Mouse (Mus musculus) MEL-GATA-1-ER (cell line): ENCODE data around the gene Zfp84.
"Not testable (repeated sequence)": the region's sequence is repeated elsewhere in the genome, so short reads cannot be mapped to it uniquely, and the experiment has no call there.

Experiments used
- DNase-seq: peaks from one replicate; pipeline ENCODE4 v3.0.0-alpha.2; 2012; ENCODE audit warnings: low read depth; ENCODE audit errors: extremely low read depth

Zfp84 gene

DNA sequence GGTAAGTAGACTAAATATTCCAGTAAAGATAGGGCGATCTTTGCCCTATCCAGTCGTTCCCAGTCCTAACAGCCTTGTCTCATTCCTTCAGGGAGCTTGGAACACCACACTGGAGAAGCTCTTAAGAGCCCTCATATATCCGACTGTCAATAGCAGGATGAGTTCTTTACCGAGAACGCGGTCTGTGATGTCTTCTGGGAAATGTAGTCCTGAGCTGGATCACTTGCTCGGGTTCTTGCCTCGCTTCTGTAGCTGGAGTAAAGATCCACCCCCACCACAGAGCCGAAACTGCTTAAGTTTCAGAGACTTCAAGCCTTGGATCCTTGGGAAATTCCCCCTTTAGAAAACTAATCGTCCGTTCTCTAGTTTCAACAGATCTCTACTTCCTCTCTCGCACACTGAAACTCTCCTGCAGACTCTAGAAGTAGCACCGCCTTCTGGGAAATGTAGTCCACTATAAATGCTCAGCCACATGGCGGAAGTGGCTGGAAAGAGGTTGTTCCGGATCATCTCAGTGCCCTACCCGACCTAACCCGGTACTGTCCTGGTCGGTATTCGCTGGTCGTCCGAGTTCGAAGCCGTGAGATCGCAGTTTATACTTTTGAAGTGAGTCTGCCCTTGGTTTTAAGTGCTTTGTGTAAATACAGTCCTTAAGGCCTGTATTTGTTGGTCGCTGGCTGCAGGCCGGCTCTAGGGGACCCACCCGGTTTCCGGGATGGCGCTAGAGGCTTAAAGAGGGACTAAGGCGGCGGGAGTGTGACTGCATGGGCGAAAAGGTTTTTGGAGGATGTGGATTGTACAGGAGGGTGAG, at the start of gene Zfp84:
Gene Zfp84, plus strand, starts transcription at position 463 of the 811 bp plus-strand sequence.
- DNase-seq = peak; percentile 94

DNA sequence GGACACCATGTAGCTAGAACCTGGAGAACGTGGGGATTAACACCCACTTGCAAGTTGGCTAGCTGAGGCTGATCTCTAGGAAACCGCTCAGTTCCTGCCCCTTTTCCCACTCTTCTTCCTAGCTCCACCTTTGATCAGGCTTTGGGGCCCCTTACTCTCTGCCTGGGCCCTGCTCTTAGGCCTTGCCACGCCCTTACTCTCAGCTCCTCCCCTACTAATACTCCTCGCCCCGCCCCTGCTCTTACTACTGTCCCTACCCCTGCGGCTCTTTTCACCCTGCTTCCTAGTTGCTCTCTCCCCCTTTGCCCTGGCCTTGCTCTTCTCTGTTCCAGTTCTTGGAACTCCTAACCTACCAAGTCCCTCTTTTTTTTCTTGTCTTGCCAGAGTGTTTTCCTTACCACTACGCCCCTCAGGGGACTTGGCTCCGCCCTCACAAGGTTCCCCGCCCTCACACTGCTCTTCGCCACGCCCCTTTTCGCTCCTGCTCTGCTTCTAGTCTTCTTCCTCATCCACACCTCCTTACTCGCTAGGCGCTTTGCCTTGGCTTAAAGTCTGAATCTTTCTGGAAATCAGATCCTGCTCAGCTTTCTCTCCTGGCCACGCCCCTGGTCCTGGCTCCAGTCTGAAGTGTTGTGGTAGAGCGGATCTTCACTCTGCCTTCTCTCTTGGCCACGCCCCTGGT, 42.8 kb upstream of the Zfp84 start:
- not testable (repeated sequence) for DNase-seq

DNA sequence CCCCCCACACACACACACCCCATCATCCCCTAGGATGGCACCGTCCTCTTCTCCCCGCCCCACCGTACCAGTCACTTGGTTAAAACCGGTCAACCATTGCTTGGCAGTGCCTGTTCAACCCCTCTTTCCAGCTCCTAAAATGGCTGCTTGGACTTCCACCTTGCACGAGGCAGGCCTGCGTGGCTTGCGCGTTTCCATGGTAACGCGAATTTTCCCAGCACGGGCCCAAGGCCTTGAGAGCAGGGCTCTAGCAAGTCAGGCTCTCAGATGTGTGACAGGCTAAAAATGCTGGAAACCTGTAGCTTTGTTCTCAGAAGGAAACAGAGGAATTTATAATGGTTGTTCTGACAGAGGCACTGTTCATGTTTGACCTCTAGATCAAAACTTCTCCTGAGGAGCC, 41.5 kb upstream of the Zfp84 start, which contains the start of gene Catsperg2:
Gene Catsperg2, minus strand, starts transcription at position 173 of the 400 bp plus-strand sequence.
- DNase-seq = not testable (repeated sequence)

DNA sequence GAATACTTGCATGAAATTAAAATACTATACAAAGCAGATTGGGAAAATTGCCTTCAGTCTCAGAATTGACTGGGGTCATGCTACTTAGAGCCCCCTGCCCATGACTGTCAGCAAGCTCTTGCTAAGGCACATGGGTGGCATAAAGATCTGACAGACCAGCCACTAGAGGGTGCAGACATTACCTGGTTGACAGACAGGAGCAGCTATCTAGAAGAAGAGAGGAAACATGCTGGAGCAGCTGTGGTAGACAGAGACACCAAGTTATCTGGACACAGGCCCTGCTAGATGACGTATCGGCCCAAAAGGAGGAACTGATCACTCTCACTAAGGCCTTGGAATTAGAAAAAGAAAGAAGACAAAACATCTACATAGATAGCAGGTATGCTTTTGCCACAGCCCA, 40.3 kb upstream of the Zfp84 start:
- peak; percentile 18 for DNase-seq

DNA sequence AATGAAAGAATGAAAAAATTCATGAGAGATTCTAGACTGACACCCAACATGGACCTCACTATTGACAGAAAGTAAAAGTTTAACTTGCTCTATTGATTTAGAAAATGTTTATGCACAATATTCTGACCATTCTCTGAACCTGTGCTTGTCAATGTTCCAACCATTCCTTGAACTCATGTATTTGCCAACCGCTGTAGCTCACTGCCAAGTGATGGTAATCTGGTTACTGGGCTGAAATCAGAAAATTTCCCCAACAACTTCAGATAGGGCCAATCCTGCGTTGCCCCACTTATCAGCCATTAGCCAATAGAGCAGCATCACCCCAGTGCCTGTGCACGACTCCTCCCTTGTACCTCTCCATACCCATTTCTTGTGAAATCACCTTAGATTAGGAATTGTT, 26.1 kb upstream of the Zfp84 start:
- DNase-seq = no peak

DNA sequence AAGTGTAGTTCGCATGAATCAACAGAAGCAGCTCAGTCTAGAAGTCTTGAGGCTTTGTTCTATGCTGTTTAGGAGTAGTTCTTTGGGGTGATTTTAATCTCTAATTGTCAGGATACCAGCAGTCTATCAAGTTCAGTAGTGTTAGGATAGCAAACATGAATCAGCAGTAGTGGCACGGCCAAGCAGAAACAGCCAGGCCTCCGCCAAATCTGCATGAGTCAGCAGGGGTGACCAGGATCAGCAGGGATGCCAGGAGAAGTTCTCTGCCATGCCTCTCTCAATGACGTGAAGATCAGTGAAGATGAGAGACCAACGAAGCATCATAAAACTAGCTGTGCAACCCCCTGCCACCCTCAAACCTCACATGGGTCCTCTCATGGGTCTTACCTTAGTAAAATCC, 7.9 kb upstream of the Zfp84 start:
- no peak for DNase-seq

DNA sequence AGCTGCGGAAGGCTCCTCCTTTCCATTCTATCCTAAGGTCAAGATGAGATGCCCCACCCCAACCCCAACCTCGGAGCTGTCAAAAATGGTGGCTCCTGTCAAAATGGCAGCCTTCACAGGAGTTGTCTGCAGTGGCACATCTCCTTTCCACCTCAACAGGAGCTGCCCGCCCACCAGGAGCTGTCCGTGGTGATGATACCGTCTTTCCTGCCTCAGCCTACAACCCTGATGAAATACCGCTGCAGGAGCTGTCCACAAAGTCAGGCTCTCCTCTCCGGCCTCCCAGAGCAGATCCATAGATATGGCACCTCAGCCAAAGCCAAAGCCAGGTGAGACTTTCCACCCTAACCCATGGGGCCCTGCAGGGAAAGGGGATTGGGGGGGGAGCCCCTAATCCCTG, 3.6 kb upstream of the Zfp84 start:
- DNase-seq = no peak

DNA sequence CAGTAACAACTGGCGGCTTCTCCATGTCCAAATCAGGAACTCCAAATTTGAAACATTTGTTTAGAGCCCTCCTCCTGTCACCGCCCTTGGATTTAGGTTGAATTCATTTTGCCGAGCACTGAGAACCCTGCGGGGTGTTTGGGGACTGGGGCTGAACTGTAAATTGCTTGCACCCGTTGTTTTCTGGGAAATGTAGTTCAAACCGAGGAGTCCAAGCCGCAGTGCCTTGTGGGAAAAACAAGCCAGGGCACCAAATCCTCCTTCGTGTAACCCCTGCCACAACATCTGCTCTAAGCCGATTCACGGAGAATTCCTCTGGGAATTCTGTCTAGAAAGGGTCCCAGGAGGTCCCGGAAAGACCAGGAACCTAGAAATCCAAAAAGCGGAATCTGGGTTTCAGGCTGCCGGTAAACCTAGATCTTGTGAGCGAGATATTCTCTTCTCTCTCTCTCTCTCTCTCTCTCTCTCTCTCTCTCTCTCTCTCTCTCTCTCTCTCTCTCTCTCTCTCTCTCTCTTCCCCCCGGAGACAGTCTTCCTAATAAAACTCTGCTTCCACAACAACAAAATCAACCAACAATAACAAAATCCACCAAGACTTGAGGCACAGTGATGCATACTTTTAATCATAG, 1.2 kb upstream of the Zfp84 start:
- peak; percentile 73 for DNase-seq

DNA sequence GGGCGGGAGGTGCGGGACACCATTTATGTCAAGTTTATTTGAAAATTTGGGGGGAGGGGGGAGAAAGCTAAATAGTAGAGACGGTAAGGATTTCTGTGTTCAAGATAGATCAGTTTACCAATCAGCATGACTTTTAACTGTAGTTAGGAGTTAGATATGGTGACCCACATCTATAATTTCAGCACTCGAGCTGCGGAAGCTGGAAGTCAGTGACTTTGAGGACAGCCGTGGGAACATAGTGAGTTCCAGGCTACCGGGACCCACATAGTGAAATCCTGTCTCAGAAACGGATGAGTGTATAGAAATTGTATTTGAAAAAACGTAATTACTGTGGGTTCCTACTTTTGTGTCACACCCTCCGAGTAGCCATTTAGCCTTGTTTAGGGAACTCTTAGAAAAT, 628 bp downstream of the Zfp84 start:
- no peak for DNase-seq

DNA sequence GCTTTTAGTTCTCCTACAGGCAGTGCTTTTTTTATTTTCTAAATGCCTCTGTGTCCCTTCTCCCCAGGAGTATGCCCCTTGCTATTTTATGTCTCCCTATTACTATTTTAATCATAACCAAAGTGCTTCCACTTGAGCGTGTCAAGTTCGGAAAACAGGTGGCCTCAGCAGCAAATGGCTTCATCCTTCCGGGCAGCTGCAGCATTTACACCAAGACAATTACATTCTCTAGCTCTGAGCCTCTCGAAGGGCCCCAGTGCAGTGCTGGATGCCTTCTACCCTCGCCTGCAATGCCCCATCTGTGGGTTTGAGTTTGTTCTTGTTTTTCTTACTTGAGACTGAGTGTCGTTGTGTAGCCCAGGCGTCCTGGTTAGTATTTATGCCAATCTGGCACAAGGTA, 5.2 kb downstream of the Zfp84 start:
- no peak for DNase-seq

DNA sequence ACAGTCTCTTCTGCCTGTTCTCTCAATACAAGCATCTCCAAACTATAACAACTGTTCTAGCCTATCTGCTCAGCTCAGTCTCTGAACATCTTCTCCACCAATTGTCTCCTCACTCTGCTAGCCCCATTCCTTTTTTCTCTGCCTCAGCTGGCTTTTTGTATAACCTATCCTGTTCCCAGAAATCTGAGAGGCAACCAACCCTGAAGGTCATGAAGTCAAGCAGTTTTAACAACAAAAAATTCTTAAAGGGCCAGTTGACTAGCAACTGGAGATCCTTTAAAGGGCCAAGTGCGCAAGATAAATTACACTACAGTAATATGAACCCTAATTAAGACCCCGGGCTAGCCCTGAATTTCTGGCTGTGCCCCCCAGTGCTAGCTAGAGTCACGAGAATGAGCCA, 6.0 kb downstream of the Zfp84 start:
- no peak for DNase-seq

DNA sequence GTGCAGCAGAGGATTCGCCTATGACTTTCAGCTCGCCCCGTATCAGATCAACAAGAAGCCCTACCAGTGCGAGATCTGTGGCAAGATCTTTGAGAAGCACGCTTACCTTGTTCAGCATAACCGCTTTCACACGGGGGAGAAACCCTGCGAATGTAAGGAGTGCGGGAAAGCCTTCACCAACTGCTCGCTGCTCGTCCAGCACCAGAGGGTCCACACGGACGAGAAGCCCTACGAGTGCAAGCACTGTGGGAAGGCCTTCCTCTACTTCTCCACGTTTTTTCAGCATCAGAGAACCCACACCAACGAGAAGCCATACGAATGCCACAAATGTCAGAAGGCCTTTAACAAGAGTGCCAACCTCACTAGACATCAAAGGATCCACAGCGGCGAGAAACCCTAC, 8.2 kb downstream of the Zfp84 start:
- DNase-seq = no peak

DNA sequence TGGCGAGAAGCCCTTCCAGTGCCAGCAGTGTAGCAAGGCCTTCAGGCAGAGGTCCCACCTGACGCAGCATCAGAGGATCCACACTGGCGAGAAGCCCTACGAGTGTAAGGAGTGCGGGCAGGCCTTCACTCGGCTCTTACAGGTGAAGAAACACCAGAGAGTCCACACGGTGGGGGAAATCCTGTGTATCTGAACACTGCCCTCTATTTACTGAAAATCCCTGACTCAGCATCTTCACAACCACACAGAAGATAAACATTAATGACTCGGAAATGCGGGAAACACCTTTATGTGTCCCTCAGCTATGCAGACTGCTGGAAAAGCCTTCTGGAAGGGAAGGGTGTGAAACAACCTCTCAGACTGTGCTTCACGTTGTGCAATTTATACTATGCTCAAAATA, 9.0 kb downstream of the Zfp84 start:
- DNase-seq = no peak

DNA sequence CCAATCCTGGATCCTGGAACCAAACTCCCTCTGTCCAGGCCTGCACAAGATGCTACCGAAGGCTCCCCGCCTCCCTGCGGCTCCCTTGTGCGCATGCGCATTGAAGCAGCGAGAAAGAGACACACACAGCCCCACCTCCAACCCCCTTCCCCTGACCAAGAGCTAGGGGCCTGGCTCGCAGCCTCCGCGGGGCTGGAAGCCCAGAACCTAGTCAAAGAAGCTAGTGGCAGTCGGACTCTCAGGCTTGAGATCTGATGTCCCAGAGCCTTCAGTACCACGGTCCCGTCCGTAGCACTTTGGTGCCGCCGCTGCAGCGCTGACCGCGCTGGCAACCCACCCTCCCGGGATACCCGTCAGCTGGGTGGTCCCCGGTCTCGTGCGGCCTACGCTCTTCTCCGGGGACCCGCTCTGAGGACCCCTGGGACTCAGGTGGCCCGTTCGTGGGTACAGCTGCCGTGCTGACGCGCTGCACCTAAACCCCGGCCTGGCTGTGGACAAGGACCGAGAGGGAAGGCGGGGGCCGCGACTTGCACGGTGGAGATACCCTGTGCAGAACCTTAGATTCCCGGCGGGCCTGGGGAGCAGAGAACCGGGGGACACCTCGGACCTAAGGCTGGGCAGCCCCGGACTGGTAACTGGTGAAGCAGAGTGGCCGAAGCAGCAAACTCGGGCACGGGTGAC, 15.7 kb downstream of the Zfp84 start, which contains the start of gene Zfp30:
Gene Zfp30, plus strand, starts transcription at position 128 of the 681 bp plus-strand sequence.
- DNase-seq = peak; percentile 73

DNA sequence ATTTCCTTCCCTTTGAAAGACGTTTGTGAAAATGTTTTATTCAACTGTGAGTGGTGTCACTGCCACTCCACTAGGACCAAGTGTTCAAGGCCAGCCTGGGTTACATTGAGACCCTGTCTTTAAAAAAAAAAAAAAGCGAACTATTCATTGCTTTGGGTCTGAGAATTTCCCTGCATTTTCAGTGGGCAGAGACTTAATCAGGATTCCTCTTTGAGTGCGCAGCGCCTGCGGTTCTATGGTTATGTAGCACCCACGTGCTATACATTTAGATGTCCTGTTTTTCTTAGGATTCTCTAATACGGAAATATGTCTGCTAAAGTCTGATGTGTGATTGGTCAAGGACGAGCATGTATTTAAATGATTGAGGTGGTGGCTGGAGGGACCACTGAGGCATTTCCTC, 16.7 kb downstream of the Zfp84 start:
- DNase-seq = no peak

DNA sequence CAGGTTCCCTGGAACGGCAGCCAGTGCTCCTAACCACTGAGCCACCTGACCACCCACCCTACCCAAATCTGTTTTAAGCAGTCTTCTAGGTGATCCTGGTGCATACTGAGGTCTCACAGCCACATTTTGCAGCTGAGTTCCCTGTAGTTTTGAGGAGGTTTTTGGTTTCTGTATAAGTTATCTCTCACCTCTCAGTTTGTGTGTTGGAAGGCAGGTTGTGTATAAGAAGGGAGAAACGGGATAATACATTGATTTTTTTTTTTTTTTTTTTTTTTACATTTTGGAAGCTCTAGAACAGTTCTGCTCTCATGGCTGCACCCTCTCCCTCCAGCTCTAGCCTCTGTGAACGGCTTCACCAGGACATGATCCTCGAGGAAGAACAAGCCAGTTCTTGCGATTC, 17.5 kb downstream of the Zfp84 start:
- no peak for DNase-seq

DNA sequence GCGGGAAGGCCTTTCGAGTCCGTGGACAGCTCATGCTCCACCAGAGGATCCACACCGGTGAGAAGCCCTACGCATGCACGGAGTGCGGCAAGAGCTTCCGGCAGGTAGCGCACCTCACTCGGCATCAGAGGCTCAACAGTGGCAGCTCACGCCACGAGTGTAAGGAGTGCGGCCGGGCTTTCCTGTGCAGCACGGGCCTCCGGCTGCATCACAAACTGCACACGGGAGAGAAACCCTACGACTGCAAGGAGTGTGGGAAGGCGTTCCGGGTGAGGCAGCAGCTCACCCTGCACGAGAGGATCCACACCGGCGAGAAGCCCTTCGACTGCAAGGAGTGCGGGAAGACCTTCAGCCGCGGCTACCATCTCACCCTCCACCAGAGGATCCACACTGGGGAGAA, 24.6 kb downstream of the Zfp84 start:
- DNase-seq = no peak

DNA sequence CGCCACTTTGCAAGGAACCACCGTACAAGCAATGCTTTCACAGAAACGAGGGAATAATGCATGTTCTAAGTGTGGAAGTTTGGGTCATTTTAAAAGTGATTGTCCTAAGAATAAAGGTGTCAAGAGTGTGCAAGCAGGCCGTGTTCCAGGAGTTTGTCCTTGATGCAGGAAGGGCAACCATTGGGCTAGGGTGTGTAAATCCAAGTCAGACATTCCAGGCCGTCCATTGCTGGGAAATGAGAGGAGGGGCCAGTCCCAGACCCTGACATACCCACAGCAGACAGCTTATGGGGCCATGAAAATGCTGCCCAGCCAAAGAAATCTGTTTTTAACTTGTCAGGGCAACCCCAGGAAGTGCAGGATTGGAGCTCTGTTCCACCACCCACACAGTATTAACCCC, 38.7 kb downstream of the Zfp84 start:
- no peak for DNase-seq

DNA sequence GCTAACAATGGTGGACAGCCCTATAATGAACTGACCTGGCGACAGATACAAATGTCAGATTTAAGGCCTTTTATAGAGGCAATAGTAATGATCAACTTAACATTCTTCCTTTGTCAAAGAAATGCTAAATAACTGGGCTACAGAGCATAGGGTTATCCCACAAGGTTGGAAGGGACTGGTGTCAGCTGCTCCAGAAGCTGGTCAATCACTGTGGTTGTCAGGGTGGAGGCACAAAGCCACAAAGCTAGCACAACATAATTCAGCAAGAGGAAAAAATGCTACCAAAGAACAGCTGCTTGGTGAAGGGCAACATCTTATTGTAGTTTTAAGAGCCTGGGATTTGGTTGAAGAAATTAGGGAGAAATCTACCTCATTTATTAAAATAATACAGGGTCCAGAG, 43.9 kb downstream of the Zfp84 start:
- no peak for DNase-seq

DNA sequence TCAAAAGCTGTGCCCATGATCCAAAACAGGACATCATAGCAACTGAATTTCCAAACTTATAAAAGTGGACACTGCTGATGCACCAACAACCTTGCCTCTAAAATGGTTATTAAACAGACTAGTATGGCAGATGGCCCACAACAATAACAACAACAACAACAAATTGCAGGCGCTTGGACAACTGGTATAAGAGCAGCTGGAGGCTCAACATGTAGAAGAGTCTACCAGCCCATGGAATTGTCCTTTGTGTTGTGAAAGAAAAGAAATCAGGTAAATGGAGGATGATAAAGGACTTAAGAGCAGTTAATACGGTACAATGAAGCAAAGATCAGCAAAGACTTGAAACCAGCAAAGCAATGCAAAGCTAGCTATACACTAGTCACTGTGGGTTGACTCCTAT, 46.0 kb downstream of the Zfp84 start:
- no peak for DNase-seq

DNA sequence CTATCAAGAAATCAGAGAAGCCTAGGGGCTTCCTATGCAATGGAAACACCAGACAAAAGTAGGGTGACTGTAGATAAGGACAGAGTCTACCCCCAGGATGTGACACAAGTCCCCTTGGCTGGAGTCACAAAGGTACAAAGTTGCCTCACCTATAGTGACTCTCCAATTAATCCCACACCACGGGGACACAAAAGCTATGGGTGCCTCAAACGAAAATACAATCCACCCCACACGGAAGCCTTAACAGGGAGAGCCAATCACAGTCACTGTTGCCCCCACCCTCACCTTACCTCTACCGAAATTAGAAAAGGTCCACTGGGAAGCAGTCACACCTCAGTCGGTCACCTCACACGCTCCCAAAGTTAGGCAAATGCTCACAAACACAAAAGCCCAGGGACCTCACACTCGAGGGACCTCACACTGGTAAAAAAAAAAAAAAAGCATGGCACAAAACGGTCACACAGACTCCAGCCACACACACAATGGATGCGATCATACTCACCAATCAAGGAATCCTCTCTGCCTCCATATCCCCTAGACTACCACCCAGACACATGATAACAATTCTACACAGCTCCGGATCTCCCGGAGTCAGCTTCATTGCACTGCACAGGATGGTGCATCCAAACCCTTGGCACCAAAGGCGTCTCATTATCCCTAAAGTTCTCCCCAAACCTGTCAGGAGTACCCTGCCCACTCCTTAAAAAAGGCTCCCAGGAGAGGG, 46.9 kb downstream of the Zfp84 start:
- DNase-seq = no peak
